ENCODE assay signal across 8 mouse cellular contexts in genomic region chr12:16731121-16731741, GRCm38 (mm10).
DNase-seq lines count a peak whose midpoint lies in the region; ATAC-seq and TF ChIP-seq lines count a peak whose summit lies in the region.
"Had no signal": no experiment of that assay in that cellular context is flagged by ENCODE, and none has a peak within 500 bp of the region (broad histone marks: within the 10 kb centered on the region; RNA-seq: fewer than 3 reads in every experiment).

No protein-coding gene starts in this region.

- H3K4me2 ChIP-seq in stomach, embryonic 14.5 days (replicated peaks; ENCODE audit: low read depth, low read length) = no peak overlapping the region
- H3K4me2 ChIP-seq in stomach, postnatal 0 days (replicated peaks; ENCODE audit: low read depth) = no peak overlapping the region
- peak overlapping the region; percentile 25; the same call in 1 of the 2 replicates for H3K4me2 ChIP-seq in heart, embryonic 12.5 days
- peak overlapping the region; percentile 30 for H3K4me2 ChIP-seq in kidney, embryonic 14.5 days (replicated peaks; ENCODE audit: low read depth, low read length)
- peak overlapping the region; percentile 18 for H3K4me2 ChIP-seq in lung, embryonic 15.5 days

- H3K9ac ChIP-seq in stomach, embryonic 14.5 days (replicated peaks; ENCODE audit: low read depth, low read length) = no peak overlapping the region
- H3K9ac ChIP-seq in stomach, postnatal 0 days (ENCODE audit: low read length) = no peak overlapping the region
- H3K9ac ChIP-seq in heart, embryonic 12.5 days = no peak overlapping the region
- H3K9ac ChIP-seq in kidney, embryonic 14.5 days (ENCODE audit: low read depth, low read length) = peak overlapping the region; percentile 18; the same call in 1 of the 2 replicates
- no peak overlapping the region for H3K9ac ChIP-seq in lung, embryonic 15.5 days

- TF ChIP-seq EP300 in stomach, postnatal 0 days (optimal IDR thresholded peaks at IDR 0.05) = no peak

- DNase-seq in stomach, postnatal 0 days (ENCODE audit: low spot score) = no peak
- DNase-seq in gastrocnemius, adult 8-10 months (ENCODE audit: low spot score in 2 of 2) = no peak

- WGBS in stomach, embryonic 14.5 days = 49% methylated on average over 11 of the region's 11 CpGs
- 45% methylated on average over 11 of the region's 11 CpGs for WGBS in stomach, postnatal 0 days
- WGBS in heart, embryonic 12.5 days = 65% methylated on average over 11 of the region's 11 CpGs
- 7% methylated on average over 11 of the region's 11 CpGs for WGBS in kidney, embryonic 14.5 days
- 38% methylated on average over 10 of the region's 11 CpGs for WGBS in lung, embryonic 15.5 days

- H3K27ac ChIP-seq in stomach, embryonic 14.5 days (ENCODE audit: low read length) = no peak overlapping the region; the same call in 1 of the 2 replicates
- no peak overlapping the region for H3K27ac ChIP-seq in stomach, postnatal 0 days (replicated peaks)
- peak overlapping the region; percentile 55 for H3K27ac ChIP-seq in heart, embryonic 12.5 days (ENCODE audit: poor library complexity, severe bottlenecking)
- peak overlapping the region; percentile 69 for H3K27ac ChIP-seq in kidney, embryonic 14.5 days (ENCODE audit: low read depth, low read length)
- H3K27ac ChIP-seq in lung, embryonic 15.5 days = peak overlapping the region; percentile 64
- H3K27ac ChIP-seq: heart, adult 2 months had no signal

- no peaks in the 10 kb centered on the region for H3K27me3 ChIP-seq in stomach, embryonic 14.5 days (ENCODE audit: control insufficient read depth, insufficient read depth, low read length)
- no peaks in the 10 kb centered on the region for H3K27me3 ChIP-seq in stomach, postnatal 0 days (ENCODE audit: control insufficient read depth, insufficient read depth, low read length)
- H3K27me3 ChIP-seq in heart, embryonic 12.5 days (replicated peaks) = no peaks in the 10 kb centered on the region
- H3K27me3 ChIP-seq in kidney, embryonic 14.5 days (ENCODE audit: control insufficient read depth, insufficient read depth, low read length) = no peaks in the 10 kb centered on the region
- H3K27me3 ChIP-seq in lung, embryonic 15.5 days = no peaks in the 10 kb centered on the region

- no peak for TF ChIP-seq CTCF in stomach, postnatal 0 days (IDR thresholded peaks at IDR 0.05; ENCODE audit: low read depth)

- peak; percentile 40; the same call in 1 of the 2 replicates for ATAC-seq in stomach, embryonic 14.5 days (ENCODE audit: insufficient number of reproducible peaks, insufficient read depth, low FRiP score, low read depth)
- no peak for ATAC-seq in stomach, postnatal 0 days (ENCODE audit: low FRiP score, low TSS enrichment)
- ATAC-seq in heart, embryonic 12.5 days (ENCODE audit: insufficient number of reproducible peaks, low FRiP score) = no peak
- peak; percentile 89 for ATAC-seq in kidney, embryonic 14.5 days (ENCODE audit: low FRiP score, low TSS enrichment)
- ATAC-seq in lung, embryonic 15.5 days (ENCODE audit: borderline replicate concordance, extremely low read depth, low FRiP score, low TSS enrichment) = peak; percentile 88
- ATAC-seq in erythroblast, adult 5-6 weeks (replicated peaks; ENCODE audit: low FRiP score, poor library complexity, severe bottlenecking) = no peak

- no peaks in the 10 kb centered on the region for H3K36me3 ChIP-seq in stomach, embryonic 14.5 days (ENCODE audit: control insufficient read depth, insufficient read depth, low read length)
- no peaks in the 10 kb centered on the region for H3K36me3 ChIP-seq in stomach, postnatal 0 days (ENCODE audit: control insufficient read depth, insufficient read depth, low read length)
- no peaks in the 10 kb centered on the region for H3K36me3 ChIP-seq in heart, embryonic 12.5 days
- H3K36me3 ChIP-seq in kidney, embryonic 14.5 days (ENCODE audit: control insufficient read depth, insufficient read depth, low read length) = no peaks in the 10 kb centered on the region
- no peaks in the 10 kb centered on the region for H3K36me3 ChIP-seq in lung, embryonic 15.5 days

- H3K4me1 ChIP-seq in stomach, embryonic 14.5 days (ENCODE audit: control insufficient read depth, insufficient read depth, low read length) = peaks cover 5% of the 10 kb centered on the region
- H3K4me1 ChIP-seq in stomach, postnatal 0 days (replicated peaks; ENCODE audit: control insufficient read depth, insufficient read depth) = no peaks in the 10 kb centered on the region
- H3K4me1 ChIP-seq in heart, embryonic 12.5 days (replicated peaks) = peaks cover 29% of the 10 kb centered on the region
- H3K4me1 ChIP-seq in kidney, embryonic 14.5 days (ENCODE audit: control insufficient read depth, insufficient read depth, low read length) = peaks cover 33% of the 10 kb centered on the region
- H3K4me1 ChIP-seq in lung, embryonic 15.5 days = peaks cover 10% of the 10 kb centered on the region

- H3K4me3 ChIP-seq in stomach, embryonic 14.5 days (ENCODE audit: low read depth, low read length) = no peak overlapping the region
- H3K4me3 ChIP-seq in stomach, postnatal 0 days (ENCODE audit: low read depth, low read length) = no peak overlapping the region
- no peak overlapping the region for H3K4me3 ChIP-seq in heart, embryonic 12.5 days
- H3K4me3 ChIP-seq in kidney, embryonic 14.5 days (ENCODE audit: low read length) = no peak overlapping the region
- no peak overlapping the region for H3K4me3 ChIP-seq in lung, embryonic 15.5 days
- H3K4me3 ChIP-seq: heart, adult 2 months had no signal

- H3K9me3 ChIP-seq in stomach, embryonic 14.5 days (ENCODE audit: control insufficient read depth, low read depth, low read length) = no peaks in the 10 kb centered on the region
- no peaks in the 10 kb centered on the region for H3K9me3 ChIP-seq in stomach, postnatal 0 days (ENCODE audit: control insufficient read depth, low read length)
- H3K9me3 ChIP-seq in heart, embryonic 12.5 days (replicated peaks) = no peaks in the 10 kb centered on the region
- H3K9me3 ChIP-seq in kidney, embryonic 14.5 days (ENCODE audit: control insufficient read depth, low read length) = no peaks in the 10 kb centered on the region
- no peaks in the 10 kb centered on the region for H3K9me3 ChIP-seq in lung, embryonic 15.5 days

Comparison
In these comparisons a context has a peak if more than half of its experiments do, and no peak if none do; other contexts are left out.
1. ATAC-seq: peak in stomach, embryonic 14.5 days (single experiment), kidney, embryonic 14.5 days (single experiment) and lung, embryonic 15.5 days (single experiment); none in stomach, postnatal 0 days (single experiment), heart, embryonic 12.5 days (single experiment) and erythroblast, adult 5-6 weeks (single experiment).
2. H3K27ac ChIP-seq: peak in heart, embryonic 12.5 days (single experiment), kidney, embryonic 14.5 days (single experiment) and lung, embryonic 15.5 days (single experiment); none in stomach, embryonic 14.5 days (single experiment) and stomach, postnatal 0 days (single experiment).
3. H3K4me2 ChIP-seq: peak in heart, embryonic 12.5 days (single experiment), kidney, embryonic 14.5 days (single experiment) and lung, embryonic 15.5 days (single experiment); none in stomach, embryonic 14.5 days (single experiment) and stomach, postnatal 0 days (single experiment).